Comparison of ENCODE assay signal across 25 mouse cellular contexts in genomic region chr2:45751746-45752145, GRCm38 (mm10).
"Had no signal": no experiment of that assay in that cellular context is flagged by ENCODE, and none has a peak within 500 bp of the region (broad histone marks: within the 10 kb centered on the region; RNA-seq: fewer than 3 reads in every experiment).

No protein-coding gene starts in this region.

- H3K9me3 ChIP-seq: heart, embryonic 13.5 days; heart, embryonic 15.5 days; hindbrain, embryonic 13.5 days; hindbrain, embryonic 15.5 days; kidney, embryonic 15.5 days; limb, embryonic 10.5 days; limb, embryonic 12.5 days; liver, embryonic 12.5 days had no signal

- H3K4me2 ChIP-seq: heart, embryonic 11.5 days; heart, embryonic 13.5 days; heart, embryonic 15.5 days; hindbrain, embryonic 13.5 days; hindbrain, embryonic 15.5 days; kidney, embryonic 15.5 days; limb, embryonic 12.5 days; liver, embryonic 12.5 days had no signal

- ATAC-seq: hindbrain, postnatal 0 days; intestine, embryonic 16.5 days; liver, embryonic 12.5 days had no signal

- H3K27me3 ChIP-seq: heart, embryonic 13.5 days; heart, embryonic 15.5 days; hindbrain, embryonic 13.5 days; hindbrain, embryonic 15.5 days; kidney, embryonic 15.5 days; limb, embryonic 12.5 days; liver, embryonic 12.5 days had no signal

- H3K9ac ChIP-seq: heart, embryonic 13.5 days; heart, embryonic 15.5 days; hindbrain, embryonic 13.5 days; hindbrain, embryonic 15.5 days; kidney, embryonic 15.5 days; limb, embryonic 12.5 days; liver, embryonic 12.5 days had no signal

- H3K27ac ChIP-seq: heart, embryonic 13.5 days; heart, embryonic 15.5 days; hindbrain, embryonic 13.5 days; hindbrain, embryonic 15.5 days; hindbrain, postnatal 0 days; kidney, embryonic 15.5 days; kidney, postnatal 0 days; left cerebral cortex, adult 2 months; limb, embryonic 10.5 days; limb, embryonic 12.5 days; liver, embryonic 12.5 days had no signal

- H3K4me1 ChIP-seq: heart, embryonic 13.5 days; heart, embryonic 15.5 days; hindbrain, embryonic 13.5 days; hindbrain, embryonic 15.5 days; kidney, embryonic 15.5 days; limb, embryonic 10.5 days; limb, embryonic 12.5 days; liver, embryonic 12.5 days had no signal

- DNase-seq: gastrocnemius, postnatal 14 days; gastrocnemius, postnatal 36 days; heart, adult 18-20 months; heart, postnatal 14 days; heart, postnatal 36 days; kidney, adult 11 months; kidney, adult 2 months; kidney, adult 9 months; kidney, postnatal 14 days; kidney, postnatal 36 days; layer of hippocampus, adult 9-11 months; layer of hippocampus, postnatal 36 days had no signal

- H3K4me3 ChIP-seq: heart, embryonic 13.5 days; heart, embryonic 15.5 days; hindbrain, embryonic 13.5 days; hindbrain, embryonic 15.5 days; kidney, embryonic 15.5 days; left cerebral cortex, adult 2 months; limb, embryonic 10.5 days; limb, embryonic 12.5 days; liver, embryonic 12.5 days had no signal

- H3K36me3 ChIP-seq: heart, embryonic 13.5 days; heart, embryonic 15.5 days; hindbrain, embryonic 13.5 days; hindbrain, embryonic 15.5 days; kidney, embryonic 15.5 days; limb, embryonic 10.5 days; limb, embryonic 12.5 days; liver, embryonic 12.5 days had no signal
